Mouse (Mus musculus): ENCODE results near the gene Set. TPM values are rescaled to one million over a fixed set of nuclear protein-coding genes. Genes with fewer than 3 reads are reported as not detected.

Set gene
- total RNA-seq, 2 experiments from 2014 or later = 95.8 to 106 TPM

DNA sequence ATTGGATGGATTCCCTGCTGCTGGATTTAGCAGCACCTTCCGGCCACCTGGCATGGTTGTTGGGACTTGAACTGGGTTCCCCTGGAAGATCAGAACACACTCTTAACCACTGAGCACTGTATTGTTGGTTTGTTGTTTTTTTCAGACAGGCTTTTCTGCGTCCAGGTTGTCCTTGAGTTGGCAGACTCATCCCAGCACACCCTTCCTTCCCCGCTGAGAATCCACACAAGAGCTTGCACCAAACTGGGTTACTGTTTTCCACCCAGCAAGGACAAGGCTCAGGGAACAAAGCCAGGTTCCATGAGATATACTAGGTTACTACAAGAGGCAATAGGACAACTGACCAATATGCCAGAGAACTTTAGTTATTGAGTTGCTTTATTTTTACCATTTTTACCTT, 442 bp upstream of the Set start:
- no peak for DNase-seq (ENCODE audit: low spot score)
- intact Hi-C loops (cut with DNase I) = no loop called here

DNA sequence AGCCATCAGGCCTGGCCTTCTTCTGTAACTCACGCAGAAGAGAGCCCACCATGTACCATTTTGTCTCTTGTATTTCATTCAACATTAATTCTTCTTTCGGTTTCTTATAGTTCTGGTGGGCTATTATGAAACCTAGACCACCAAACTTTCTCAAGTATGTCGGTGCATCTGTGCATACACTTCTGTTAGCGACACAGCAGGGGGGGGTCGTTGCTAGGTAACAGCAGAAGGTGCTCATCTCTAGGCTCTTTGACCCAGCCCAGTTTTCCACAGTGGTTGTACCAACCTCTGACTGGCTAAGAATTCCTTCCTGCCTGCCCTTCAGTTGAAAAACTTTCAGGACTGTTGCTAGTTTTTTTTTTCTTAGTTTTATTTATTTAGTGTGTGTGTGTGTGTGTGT, 1.2 kb downstream of the Set start:
- intact Hi-C loops (cut with DNase I) = no loop called here

DNA sequence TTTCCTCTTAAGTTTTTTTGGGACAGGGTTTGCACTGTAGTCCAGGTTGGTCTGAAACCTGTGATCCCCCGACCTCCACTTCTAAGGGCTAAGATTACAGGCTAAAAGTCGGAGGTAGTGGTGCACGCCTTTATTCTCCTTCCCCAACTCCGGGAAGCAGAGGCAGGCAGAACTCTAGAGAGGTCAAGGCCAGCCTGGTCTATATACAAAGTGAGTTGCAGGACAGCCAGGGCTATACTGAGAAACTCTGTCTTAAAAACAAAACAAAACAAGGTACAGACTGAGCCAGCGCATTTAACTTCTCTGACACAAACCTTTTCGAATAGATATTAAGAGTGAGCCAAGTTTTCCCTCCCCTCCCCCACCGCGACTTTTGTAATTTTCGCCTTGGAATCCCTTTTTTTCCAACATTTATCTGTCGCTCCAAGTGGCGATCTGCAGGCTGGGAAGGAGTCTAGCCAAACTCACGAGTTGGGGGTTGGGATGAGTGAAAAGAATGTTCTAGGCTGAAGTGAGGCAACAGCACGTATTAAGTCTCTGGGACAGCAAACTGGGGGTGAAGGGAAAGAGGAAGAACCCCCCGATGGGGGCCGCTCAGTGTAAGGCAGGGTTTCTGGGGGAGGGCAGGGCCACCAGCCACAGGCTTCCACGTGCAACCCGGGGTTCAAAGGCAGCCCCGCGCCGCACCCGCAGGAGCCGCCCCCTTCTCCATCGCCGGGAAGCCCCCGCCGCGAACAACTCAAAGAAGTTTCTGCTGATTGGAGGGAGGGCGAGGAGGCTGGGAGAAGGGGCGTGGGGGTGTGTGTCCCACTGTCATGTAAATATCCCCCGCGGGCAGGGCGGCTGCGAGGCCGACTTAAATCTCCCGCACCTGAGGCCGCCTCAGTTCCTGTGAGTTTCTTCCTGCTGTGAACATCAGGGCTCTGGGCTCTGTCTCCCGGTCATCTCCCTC, 4.3 kb downstream of the Set start:
- intact Hi-C loops (cut with DNase I) = no loop called here
- no peak for DNase-seq (ENCODE audit: low spot score)

More for the DNA sequence above, 1.2 kb downstream of the Set start:
- no peak for DNase-seq (ENCODE audit: low spot score)

DNA sequence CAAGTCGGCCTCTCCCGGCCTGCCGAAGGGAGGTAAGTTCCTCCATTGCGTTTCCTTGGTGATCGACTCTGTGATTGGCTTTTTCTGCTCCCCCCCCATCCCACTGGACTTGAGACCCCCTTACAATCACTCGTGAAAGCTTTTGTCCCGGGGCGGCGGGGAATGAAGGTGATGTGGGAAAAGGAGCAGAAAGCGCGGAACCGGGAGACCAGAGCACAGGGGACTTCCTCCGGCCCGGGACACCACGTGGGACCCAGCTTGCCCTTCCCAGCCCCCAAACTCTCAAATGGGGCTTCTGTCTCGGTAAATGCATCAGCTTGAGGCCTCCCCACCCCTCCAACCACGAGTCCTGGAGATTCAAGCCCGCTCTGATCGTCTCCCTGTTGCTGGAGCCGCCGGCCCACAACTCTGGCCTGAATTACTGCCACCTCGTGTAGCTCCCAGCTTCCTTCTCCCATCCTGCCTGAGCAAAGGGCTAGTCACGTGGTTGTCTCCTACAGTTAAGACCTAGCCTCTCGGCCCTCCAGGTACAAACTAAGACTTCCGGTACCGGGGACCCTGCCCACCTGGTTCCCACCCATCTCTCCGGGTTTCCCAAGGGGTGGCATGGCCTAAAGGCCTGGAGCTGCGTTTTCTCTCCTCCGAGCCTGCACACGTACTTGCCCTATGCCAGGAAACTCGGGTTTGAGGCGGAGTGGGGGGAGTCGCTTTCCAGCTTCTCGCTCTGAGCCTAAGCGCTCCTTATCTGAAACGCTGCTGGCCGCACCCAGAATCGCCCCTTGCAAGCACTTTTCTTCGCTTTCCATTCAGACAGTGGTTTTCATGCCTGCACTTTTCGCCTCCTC, 5.3 kb downstream of the Set start:
- DNase-seq (ENCODE audit: low spot score) = peak; percentile 39
- intact Hi-C loops (cut with DNase I) = no loop called here

DNA sequence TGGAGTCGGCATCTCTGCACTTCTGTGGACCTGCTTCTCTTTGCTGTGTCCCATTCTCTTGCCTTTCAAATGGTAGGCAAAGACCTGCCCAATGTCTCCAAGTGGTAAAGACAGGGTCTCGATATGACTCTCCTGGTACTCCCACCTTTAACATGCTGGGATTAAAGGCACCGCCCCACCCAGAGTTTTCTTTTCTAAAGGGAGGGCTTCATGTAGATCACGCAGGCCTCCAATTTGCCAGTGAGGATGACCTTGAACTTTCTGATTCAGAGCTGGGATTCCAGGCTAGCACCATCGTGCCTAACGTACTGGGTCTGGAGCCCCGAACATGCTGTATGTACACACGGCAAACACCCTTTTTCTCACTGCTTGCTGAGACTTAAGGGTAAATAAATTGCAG, 6.1 kb downstream of the Set start:
- no peak for DNase-seq (ENCODE audit: low spot score)
- intact Hi-C loops (cut with DNase I) = no loop called here

DNA sequence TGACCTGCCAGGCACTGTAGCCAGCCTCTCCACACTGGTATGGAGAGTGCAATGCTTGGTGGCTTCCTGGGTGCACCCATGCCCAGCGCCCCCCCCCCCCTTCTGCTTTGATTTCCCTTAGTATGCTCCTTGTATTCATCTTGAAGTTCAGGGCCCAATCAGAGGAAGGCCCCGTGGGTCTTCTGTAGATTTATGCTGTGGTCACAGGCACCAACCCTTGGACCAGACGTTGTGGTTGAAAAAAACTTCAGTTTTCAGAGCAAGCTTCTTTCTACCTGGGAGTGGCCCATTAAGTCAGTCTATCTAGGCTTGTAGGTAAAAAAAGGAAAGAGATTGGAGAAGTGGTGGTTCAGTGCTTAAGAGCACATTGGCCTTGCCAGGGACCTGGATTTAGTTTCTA, 6.6 kb downstream of the Set start:
- no peak for DNase-seq (ENCODE audit: low spot score)
- intact Hi-C loops (cut with DNase I) = no loop called here

DNA sequence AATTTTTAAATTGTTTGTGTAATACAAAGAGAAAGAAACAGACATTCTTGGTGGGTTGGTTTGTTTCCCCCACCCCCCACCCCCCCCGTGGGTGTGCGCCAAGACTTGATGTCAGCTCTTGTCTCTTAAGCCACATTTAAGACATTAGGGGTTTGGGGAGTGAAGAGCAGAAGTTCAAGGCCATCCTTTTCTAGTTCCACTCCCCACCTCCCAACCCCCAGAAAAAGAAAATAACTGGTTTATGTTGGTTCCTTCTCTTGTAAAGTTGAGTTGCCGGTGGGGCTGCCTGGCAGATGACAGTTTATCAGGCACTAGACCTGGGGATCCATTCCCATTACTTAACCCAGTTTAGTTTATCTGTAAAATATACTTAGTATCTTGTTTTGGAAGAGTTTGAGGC, 7.1 kb downstream of the Set start:
- no peak for DNase-seq (ENCODE audit: low spot score)
- intact Hi-C loops (cut with DNase I) = no loop called here

DNA sequence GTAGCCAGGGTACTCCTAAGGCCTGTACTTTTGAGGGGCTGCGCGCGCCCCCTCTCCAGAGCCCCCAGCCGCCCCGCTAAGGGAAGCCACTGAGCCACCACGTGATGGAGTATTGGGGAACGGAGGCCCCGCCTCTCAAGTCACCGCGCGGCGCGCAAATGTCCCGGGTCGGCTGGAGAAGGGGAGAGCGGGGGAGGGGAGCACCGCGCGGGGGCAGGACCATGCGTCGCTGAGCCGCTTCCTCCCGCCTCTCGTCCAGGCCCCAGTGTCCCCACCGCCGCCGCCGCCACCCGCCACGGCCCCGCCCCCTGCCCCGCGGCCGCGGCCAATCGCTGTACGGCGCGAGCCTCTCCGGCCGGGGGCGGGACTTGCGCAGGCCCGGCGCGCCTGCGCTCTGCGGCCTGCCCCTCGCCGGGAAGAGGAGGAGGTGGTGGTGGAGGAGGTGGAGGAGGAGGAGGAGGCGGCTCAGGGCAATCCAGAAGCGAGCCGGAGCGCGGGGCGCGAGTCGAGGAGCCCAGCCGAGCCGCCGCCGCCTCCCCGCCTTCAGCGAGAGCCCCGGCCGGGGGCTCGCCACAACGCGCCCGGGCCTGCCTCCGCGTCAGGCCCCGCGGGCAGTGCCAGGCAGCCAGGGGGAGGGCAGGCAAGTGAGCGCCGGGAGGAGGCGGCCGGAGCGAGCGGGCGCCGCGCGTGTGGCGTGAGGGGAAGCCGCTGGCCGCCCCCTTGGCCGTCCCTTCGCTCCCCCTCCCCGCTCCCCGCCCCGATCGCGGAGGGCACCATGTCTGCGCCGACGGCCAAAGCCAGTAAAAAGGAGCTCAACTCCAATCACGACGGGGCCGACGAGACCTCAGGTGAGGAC, 9.1 kb downstream of the Set start:
- DNase-seq (ENCODE audit: low spot score) = peak; percentile 96
- intact Hi-C loops (cut with DNase I) = no loop called here

DNA sequence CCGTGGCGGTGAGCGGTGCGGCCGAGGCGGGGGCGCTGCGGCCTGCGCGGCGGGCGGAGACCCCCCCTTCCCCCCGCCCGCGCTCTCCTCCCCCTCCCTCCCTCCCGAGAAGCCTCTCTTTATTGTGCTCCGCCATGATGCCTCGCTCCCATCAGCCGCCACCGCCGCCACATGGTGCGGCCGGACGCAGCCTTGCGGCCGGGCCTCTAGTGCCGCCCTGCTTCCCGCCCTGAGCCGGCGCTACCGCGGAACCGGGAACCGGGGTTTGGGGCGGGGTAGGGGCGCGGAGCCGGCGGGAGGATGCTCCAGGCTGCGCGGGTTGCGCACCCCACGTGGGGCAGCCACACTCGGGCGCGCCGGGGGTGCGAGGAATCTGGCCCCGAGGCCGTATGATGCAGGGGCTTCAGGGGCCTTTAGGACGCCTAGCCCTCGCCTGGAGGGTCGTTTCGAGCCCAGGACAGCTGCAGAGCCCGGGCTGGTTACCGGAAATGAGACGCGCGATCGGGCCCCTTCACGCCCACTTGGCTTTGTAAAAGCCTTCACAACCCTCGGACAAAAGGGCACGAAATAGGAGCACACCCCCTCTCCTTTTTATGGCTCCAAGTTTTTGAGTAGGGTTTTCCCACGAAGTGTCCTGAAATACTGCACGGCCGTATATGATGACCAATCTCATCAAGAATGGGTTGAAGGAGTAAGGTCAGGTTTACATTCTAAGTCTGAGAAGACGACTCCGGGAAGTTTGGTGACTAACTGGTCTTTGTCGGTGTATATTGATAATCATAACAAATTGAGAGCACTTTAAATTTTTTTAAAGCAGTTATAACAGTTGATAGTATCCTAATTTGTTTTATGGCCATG, 10.1 kb downstream of the Set start:
- no peak for DNase-seq (ENCODE audit: low spot score)
- intact Hi-C loops (cut with DNase I) = no loop called here

DNA sequence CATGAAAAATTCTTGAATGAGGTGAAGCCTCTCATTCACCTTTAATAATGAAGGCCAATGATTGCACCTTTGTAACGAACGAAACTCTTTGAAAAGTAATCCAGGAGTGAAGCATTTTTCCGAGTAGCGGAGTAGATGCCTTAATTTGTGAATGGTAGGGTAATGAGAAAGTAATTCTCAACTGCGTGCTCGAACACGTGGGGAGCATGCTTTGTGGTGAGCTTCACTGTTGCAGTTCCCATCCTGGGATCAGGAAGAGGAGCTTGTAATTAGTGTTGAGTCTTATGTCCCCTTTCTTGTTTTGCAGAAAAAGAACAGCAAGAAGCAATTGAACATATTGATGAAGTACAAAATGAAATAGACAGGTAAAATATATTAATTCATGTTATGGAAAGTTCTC, 10.8 kb downstream of the Set start:
- no peak for DNase-seq (ENCODE audit: low spot score)
- intact Hi-C loops (cut with DNase I) = no loop called here

DNA sequence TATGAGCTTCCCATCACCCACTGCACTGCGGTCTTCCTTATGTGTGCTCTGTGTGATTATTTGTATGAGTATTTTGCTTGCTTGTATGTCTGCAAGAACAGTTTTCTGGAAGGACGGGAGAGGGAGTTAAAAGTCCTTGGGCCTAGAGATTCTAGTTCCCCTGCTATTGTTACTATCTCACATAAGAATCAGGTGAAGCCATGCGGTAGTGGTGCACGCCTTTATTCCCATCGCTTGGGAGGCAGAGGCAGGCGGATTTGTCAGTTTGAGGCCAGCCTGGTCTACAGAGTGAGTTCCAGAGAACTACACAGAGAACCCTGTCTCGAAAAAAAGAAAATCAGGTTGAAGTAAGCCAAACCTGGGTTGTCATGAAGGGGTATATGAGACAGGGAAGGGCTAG, 15.7 kb downstream of the Set start:
- DNase-seq (ENCODE audit: low spot score) = no peak
- intact Hi-C loops (cut with DNase I) = no loop called here

DNA sequence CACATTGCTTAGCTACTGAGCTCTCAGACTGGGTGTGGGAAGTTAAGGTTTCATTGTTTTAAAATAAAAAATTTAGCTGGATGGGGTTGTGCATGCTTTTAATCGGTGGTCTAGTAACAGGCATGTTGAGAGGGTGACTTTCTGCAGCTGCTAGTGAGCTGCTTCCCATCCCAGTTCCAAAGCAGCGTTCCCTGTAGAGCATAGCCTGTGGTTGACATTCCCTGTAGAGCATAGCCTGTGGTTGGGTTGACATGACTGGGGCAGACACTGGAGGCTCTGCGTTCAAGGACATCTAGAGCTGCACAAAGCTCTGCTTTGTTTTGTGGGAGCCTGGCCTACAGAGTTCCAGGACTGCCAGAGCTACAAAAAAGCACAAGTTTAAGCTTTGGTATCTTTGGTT, 16.1 kb downstream of the Set start:
- intact Hi-C loops (cut with DNase I) = no loop called here
- DNase-seq (ENCODE audit: low spot score) = no peak

DNA sequence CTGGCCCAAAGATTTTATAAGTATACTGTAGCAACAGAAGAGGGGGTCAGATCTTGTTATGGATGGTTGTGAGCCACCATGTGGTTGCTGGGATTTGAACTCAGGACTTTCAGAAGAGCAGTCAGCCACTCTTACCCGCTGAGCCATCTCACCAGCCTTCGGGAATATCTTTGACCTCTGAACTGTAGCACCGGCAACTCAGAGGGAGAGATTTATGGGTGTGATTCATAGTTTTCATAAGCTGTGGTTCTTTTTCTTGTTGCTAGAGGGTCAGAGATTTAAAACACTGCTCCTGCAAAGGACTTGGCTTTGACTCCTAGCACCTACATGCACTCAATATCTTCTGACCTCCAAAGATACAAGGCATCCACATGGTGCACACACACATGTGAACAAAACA, 18.4 kb downstream of the Set start:
- DNase-seq (ENCODE audit: low spot score) = no peak
- intact Hi-C loops (cut with DNase I) = loop anchor here (2.0 to 5.0 kb wide), 2 partner anchors 17 to 33 kb away; partner anchors contain the start of gene Zdhhc12

DNA sequence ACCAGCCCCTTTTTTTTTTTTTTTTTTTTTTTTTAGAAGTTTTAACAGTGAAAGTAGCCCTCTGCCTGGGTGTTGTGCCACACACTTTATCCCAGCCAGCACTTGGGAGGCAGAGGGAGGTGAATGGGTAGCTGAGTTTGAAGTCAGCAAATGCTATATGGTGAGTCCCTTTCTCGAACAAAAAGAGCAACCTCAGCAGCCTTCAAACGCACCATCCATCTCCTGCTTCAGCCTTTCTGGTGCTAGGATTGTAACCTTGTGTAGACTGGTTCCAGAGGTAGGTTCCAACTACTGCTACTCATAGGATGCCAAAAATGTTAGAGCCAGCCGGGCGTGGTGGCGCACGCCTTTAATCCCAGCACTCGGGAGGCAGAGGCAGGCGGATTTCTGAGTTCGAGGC, 19.3 kb downstream of the Set start:
- intact Hi-C loops (cut with DNase I) = loop anchor here (2.0 to 5.0 kb wide), 2 partner anchors 16 to 34 kb away; partner anchors contain the start of gene Zdhhc12
- DNase-seq (ENCODE audit: low spot score) = no peak

DNA sequence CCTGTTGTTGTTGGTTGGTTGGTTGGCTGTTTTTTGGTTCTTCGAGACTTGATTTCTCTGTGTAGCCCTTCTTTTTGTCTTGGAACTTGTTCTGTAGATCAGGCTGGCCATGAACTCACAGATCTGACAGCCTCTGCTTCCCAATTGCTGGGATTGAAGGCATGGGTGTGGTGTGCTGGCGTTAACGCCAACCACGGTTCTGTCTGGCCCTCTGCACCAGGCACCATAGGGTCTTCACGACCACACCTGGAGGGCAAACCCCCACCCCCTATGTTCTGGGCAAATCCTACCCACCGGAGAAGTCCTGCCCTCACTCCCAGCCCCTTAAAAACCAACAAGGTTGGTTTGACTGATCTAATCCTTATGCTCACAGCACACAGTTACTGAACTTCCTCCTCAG, 19.8 kb downstream of the Set start:
- no peak for DNase-seq (ENCODE audit: low spot score)
- intact Hi-C loops (cut with DNase I) = loop anchor here (2.0 to 5.0 kb wide), 2 partner anchors 16 to 35 kb away; partner anchors contain the start of gene Zdhhc12

DNA sequence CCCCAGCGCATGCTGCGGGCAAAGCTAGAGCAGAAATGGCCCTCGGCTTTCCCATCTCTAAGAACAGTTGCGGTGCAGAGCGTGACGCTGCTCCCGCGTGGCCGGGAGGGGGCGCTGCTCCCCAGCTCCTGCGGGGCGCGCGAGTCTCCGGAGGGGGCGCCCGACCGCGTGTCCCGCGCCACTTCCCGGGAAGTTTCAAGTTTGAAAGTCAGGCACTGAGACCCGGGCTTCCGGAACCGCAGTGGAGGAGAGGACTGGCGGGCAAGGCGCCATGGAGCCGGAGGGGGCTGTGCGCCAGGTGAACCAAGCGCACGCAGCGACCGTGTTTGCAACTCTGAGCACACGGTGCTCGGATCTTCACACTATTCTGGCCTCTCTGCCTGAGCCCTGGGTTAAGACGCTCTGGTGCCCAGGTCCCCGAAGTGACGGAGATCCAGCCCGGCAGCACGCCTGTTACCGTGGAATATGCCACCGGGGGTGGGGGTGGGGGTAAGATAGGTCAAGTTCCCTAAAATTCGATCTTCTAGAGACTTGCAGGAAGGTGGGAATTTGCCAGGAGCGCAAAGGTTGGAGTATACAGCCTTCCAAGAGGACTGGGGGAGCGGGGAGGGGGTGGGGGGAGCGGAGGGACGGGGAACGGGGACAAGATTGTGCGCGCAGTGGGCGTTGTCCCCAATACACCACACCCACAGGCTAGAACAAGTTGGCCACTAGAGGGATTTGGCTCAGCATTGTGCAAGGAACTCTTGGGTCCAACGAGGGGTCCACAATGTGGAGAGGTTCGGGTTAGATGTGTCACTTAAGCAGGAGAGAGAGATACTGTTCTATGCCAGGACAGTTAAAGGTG, 20.5 kb downstream of the Set start, which contains the start of gene Pkn3:
Pkn3 (plus strand) TSS at position 183 of the 847 bp plus-strand sequence.
- intact Hi-C loops (cut with DNase I) = loop anchor here (2.0 to 5.0 kb wide), 2 partner anchors 15 to 35 kb away; partner anchors contain the start of gene Zdhhc12
- peak; percentile 72 for DNase-seq (ENCODE audit: low spot score)

DNA sequence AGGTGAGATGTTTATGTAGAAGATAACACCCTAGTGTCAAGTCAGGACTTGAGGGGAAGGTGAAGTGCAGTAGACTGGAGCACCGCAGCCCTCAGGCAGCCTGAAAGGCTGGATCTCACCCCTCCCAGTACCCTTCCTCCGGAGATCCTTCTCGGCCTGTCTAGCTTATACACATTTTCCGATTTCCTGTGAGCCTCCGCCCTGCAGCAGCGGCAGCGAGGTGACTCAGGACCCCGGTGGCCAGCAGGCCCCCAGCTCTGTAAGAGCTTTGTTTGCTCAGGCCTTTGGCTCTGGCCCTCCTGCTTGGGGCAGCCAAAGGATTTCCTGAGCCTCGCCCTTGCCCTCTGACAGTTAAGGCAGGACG, 21.2 kb downstream of the Set start:
- DNase-seq (ENCODE audit: low spot score) = peak; percentile 69
- intact Hi-C loops (cut with DNase I) = loop anchor here (5.0 kb wide), 1 partner anchor 36 kb away; no protein-coding TSS in a partner anchor

DNA sequence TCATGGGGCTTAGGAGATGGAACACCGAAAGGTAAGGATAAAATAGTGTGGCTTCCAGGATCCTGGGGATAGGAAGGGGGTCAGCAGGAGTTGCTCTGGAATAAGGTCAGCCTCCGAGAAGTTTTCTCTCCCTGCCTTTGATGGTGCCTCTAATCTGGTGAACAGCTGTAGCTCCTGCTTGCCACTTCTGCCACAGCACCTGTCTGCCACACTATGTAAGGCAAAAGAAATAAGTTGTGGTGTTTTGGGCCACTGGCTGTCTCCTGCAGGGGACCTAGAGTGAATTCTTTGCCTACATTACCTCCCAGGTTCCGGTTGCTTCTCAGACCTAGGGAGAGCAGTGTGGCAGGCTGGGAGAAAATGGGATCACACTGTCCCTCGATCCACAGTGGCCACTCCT, 21.6 kb downstream of the Set start:
- DNase-seq (ENCODE audit: low spot score) = no peak
- intact Hi-C loops (cut with DNase I) = loop anchor here (5.0 kb wide), 1 partner anchor 36 kb away; no protein-coding TSS in a partner anchor
